Mouse (Mus musculus) heart, embryonic 13.5 days (tissue): ENCODE measurements at regions not wholly inside any gene's neighbourhood (a gene's known extent, or its start where the extent isn't known, plus 50 kb on each side); places are given as distances from the start of the nearest gene placed in this dataset.

ENCODE experiments used
- ATAC-seq: fragments of 200-750 bp; cut with Nextera tagmentation; 2 replicates; pipeline ENCODE4 v1.8.0; 2017; ENCODE audit warnings: moderate TSS enrichment; ENCODE audit not compliant: insufficient number of reproducible peaks, low FRiP score, low TSS enrichment; ENCODE audit errors: extremely low read depth
- H3K27ac ChIP-seq: fragments of 300-500 bp; sonication (generic); replicated peaks from 2 replicates; pipeline ENCODE4 v1.5.1; 2015; ENCODE audit warnings: moderate library complexity, mild to moderate bottlenecking, inconsistent platforms
- H3K27me3 ChIP-seq: fragments of 300-500 bp; sonication (generic); replicated peaks from 2 replicates; pipeline ENCODE4 v1.6.1; 2015; ENCODE audit warnings: mild to moderate bottlenecking, inconsistent platforms
- H3K36me3 ChIP-seq: fragments of 300-500 bp; sonication (generic); 2 replicates; pipeline ENCODE4 v1.6.1; 2015; ENCODE audit warnings: mild to moderate bottlenecking, inconsistent platforms
- H3K4me1 ChIP-seq: fragments of 300-500 bp; sonication (generic); 2 replicates; pipeline ENCODE4 v1.6.1; 2015; ENCODE audit warnings: inconsistent platforms
- H3K4me2 ChIP-seq: fragments of 300-500 bp; sonication (generic); 2 replicates; pipeline ENCODE4 v1.6.1; 2015; ENCODE audit warnings: inconsistent platforms, mild to moderate bottlenecking, moderate library complexity
- H3K4me3 ChIP-seq: fragments of 300-500 bp; sonication (generic); 2 replicates; pipeline ENCODE4 v1.5.1; 2015; ENCODE audit warnings: moderate library complexity, mild to moderate bottlenecking, inconsistent platforms
- H3K9ac ChIP-seq: fragments of 300-500 bp; sonication (generic); 2 replicates; pipeline ENCODE4 v1.6.1; 2015; ENCODE audit warnings: inconsistent platforms, mild to moderate bottlenecking, moderate library complexity
- H3K9me3 ChIP-seq: fragments of 300-500 bp; sonication (generic); 2 replicates; pipeline ENCODE4 v1.6.1; 2016; ENCODE audit warnings: inconsistent platforms
- WGBS: fragments of 180-500 bp; shearing (Covaris S2); methylation state at CpG from one replicate; pipeline ENCODE4 v1.1.7; 2015; ENCODE audit warnings: mixed read lengths; 5-methylcytosine and 5-hydroxymethylcytosine counted together

DNA sequence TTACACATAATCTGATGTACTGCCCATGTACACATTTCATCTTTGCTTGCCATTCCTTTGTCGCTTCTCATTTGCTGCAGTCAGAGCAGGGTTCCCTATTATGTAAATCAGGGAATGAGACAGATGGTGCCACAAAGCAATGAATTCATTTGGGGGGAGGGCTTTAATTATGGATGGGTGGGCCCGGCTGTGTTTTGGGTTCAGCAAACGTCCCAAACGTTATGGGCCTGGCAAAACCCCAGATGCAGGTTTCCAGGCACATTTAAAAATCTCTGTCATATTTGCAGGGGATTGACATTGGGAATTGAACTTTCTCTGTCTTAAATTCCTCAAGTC lies 528.5 kb downstream of the Tmem38b start:
- Histone ChIP-seq H3K4me1 (peaks cover 13% of the 10 kb centered on the region), H3K4me3 (no peak overlapping the region), H3K4me2 (no peak overlapping the region), H3K36me3 (no peaks in the 10 kb centered on the region), H3K9me3 (no peaks in the 10 kb centered on the region), H3K27ac (no peak overlapping the region), H3K27me3 (no peaks in the 10 kb centered on the region), H3K9ac (no peak overlapping the region)
- 78% methylated on average over 4 of the region's 4 CpGs for WGBS
- ATAC-seq, result no peak

DNA sequence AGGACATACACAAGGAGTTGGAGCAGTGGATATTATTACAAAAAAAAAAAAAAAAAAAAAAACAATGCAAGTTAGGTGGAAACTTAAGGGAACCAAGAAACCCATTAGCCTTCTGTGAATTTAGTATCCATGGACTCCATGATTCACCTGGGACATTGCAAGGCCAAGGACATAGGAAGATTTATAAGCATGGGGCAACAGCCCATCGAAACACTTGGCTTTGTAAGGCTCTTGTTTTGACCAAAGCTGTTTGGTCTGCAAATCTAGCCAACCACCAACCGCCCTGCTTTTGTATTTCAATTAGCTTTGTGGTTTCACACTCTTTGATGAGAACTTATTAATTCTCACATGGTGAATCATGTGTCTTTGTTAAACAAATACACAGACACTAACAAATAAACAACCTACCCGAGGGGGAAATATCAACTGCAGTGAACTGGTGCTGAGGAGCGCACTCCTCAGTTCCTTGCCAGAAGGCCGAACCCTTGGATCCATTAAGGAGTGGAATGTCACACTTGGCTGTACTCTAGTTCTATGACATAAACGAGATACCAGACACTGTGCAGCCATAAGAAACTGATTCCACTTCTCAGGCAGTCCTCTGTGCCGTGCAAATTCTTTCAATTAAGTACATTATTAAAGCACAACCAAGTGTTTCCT lies 529.7 kb downstream of the Tmem38b start:
- peaks cover 14% of the 10 kb centered on the region for H3K4me1 ChIP-seq
- no peak for ATAC-seq
- H3K27me3 ChIP-seq, result no peaks in the 10 kb centered on the region
- H3K4me2 ChIP-seq, result no peak overlapping the region
- no peak overlapping the region for H3K27ac ChIP-seq
- 49% methylated on average over 7 of the region's 7 CpGs for WGBS
- no peak overlapping the region for H3K4me3 ChIP-seq
- no peak overlapping the region for H3K9ac ChIP-seq
- H3K36me3 ChIP-seq, result no peaks in the 10 kb centered on the region
- no peaks in the 10 kb centered on the region for H3K9me3 ChIP-seq

DNA sequence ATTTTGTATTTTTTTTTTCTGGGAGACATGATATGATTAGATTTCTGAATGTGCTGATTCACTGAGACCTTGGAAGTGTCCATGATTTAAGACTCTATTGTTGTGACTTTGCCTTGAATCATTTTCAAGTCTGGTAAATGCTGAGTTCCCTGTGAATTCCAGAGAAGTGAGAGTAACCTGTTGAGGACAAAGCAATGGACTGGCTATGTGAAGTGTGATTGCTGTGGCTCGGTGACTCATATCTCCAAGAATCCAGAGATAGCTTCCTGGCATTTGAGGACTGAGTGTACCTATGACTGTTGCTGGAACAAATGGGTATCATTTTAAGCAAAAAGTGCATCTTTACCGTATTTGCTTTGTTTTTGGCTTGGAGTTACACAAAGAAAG lies 530.2 kb downstream of the Tmem38b start:
- no peak for ATAC-seq
- whole genome bisulfite sequencing, result 49% methylated on average over 2 of the region's 2 CpGs

GRCm38 (mm10) chr4:54370909-54371308 lies 545.1 kb downstream of the Tmem38b start:
- H3K36me3 ChIP-seq, result no peaks in the 10 kb centered on the region
- H3K4me3 ChIP-seq, result no peak overlapping the region
- ATAC-seq, result no peak
- no peak overlapping the region for H3K27ac ChIP-seq
- peaks cover 21% of the 10 kb centered on the region for H3K4me1 ChIP-seq
- no peaks in the 10 kb centered on the region for H3K27me3 ChIP-seq
- H3K9ac ChIP-seq, result no peak overlapping the region
- no peaks in the 10 kb centered on the region for H3K9me3 ChIP-seq
- H3K4me2 ChIP-seq, result no peak overlapping the region
- 49% methylated on average over 3 of the region's 3 CpGs for WGBS

More for the DNA sequence above, 530.2 kb downstream of the Tmem38b start:
- Histone ChIP-seq H3K4me2 (no peak overlapping the region), H3K4me3 (no peak overlapping the region), H3K36me3 (no peaks in the 10 kb centered on the region), H3K27me3 (no peaks in the 10 kb centered on the region), H3K9me3 (no peaks in the 10 kb centered on the region), H3K9ac (no peak overlapping the region), H3K27ac (no peak overlapping the region), H3K4me1 (peaks cover 15% of the 10 kb centered on the region)

GRCm38 (mm10) chr4:54371418-54371957 lies 545.6 kb downstream of the Tmem38b start:
- Histone ChIP-seq H3K4me1 (peaks cover 21% of the 10 kb centered on the region), H3K27me3 (no peaks in the 10 kb centered on the region), H3K4me2 (no peak overlapping the region), H3K36me3 (no peaks in the 10 kb centered on the region), H3K9me3 (no peaks in the 10 kb centered on the region), H3K4me3 (no peak overlapping the region), H3K27ac (no peak overlapping the region), H3K9ac (no peak overlapping the region)
- WGBS, result 60% methylated on average over 7 of the region's 7 CpGs
- no peak for ATAC-seq

GRCm38 (mm10) chr4:54373606-54374005 lies 547.8 kb downstream of the Tmem38b start:
- peak overlapping the region; percentile 39 for H3K27ac ChIP-seq
- H3K4me2 ChIP-seq, result no peak overlapping the region

DNA sequence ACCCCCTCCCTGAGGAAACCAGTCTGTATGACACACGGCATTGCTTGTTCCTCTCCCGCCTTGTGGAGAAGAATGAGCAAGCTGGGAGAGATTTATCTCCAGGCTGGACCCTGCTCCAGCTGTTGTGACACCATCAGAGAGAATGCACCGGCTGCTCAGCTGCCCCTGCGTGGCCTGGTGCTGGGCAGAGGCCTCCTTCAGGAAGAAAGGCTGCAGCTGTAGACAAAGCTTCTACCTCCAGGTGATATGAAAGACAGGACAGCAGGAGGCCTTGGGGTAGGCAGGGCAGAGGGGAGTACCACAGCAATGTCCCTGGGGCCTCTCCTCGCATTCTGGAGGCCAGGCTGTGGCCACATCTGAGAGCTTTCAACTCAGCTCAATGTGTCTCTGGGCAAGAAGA lies 548.6 kb downstream of the Tmem38b start:
- Histone ChIP-seq H3K27ac (0 out of 2 replicates have a peak overlapping the region, but pooled peaks have one; percentile 32), H3K4me2 (no peak overlapping the region), H3K36me3 (no peaks in the 10 kb centered on the region), H3K4me1 (peaks cover 21% of the 10 kb centered on the region), H3K27me3 (no peaks in the 10 kb centered on the region), H3K4me3 (no peak overlapping the region), H3K9ac (0 out of 2 replicates have a peak overlapping the region, but pooled peaks have one; percentile 10), H3K9me3 (no peaks in the 10 kb centered on the region)
- WGBS, result 20% methylated on average over 5 of the region's 5 CpGs
- no peak for ATAC-seq

More at GRCm38 (mm10) chr4:54373606-54374005, 547.8 kb downstream of the Tmem38b start:
- no peak overlapping the region for H3K4me3 ChIP-seq
- no peaks in the 10 kb centered on the region for H3K27me3 ChIP-seq
- no peak overlapping the region for H3K9ac ChIP-seq
- 0% methylated on average over 2 of the region's 2 CpGs for WGBS
- no peak for ATAC-seq
- no peaks in the 10 kb centered on the region for H3K36me3 ChIP-seq
- peaks cover 21% of the 10 kb centered on the region for H3K4me1 ChIP-seq
- no peaks in the 10 kb centered on the region for H3K9me3 ChIP-seq

- Histone ChIP-seq H3K27me3 (no peaks in the 10 kb centered on the region), H3K4me3 (no peak overlapping the region), H3K9ac (no peak overlapping the region), H3K4me1 (peaks cover 24% of the 10 kb centered on the region), H3K36me3 (no peaks in the 10 kb centered on the region), H3K9me3 (no peaks in the 10 kb centered on the region), H3K4me2 (no peak overlapping the region), H3K27ac (no peak overlapping the region)
- no peak; the same call in 1 of the 2 replicates for ATAC-seq
- 21% methylated on average over 6 of the region's 6 CpGs for WGBS
Measured at GRCm38 (mm10) chr4:54387460-54387859, 557.4 kb upstream of the Zfp462 start.

GRCm38 (mm10) chr4:54391536-54392208 lies 553.2 kb upstream of the Zfp462 start:
- WGBS, result 31% methylated on average over 7 of the region's 7 CpGs
- H3K27me3 ChIP-seq, result no peaks in the 10 kb centered on the region
- H3K9ac ChIP-seq, result no peak overlapping the region

DNA sequence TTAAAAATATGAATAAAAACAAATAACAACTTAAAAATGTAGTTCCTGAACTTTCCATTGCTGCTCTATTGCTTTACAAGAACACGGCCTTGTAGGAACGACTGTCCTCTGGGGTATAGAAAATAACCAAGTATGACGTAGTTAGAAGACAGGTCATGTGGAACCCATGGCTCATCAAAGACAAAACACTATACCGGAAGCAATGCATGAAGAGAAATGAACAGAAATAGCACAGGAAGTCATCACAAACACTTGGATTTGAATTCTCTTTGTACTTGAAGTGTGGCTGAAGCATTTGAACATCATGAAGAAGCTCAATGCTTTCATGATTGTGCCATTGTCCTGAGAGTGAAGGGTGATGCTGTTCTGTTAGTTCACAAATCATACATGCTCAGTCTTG lies 538.7 kb upstream of the Zfp462 start:
- no peak for ATAC-seq
- Histone ChIP-seq H3K4me1 (no peaks in the 10 kb centered on the region), H3K4me3 (no peak overlapping the region), H3K4me2 (no peak overlapping the region), H3K36me3 (no peaks in the 10 kb centered on the region), H3K9ac (no peak overlapping the region), H3K27me3 (no peaks in the 10 kb centered on the region), H3K9me3 (no peaks in the 10 kb centered on the region), H3K27ac (no peak overlapping the region)
- WGBS, result 76% methylated on average over 4 of the region's 4 CpGs

More at GRCm38 (mm10) chr4:54391536-54392208, 553.2 kb upstream of the Zfp462 start:
- peaks cover 18% of the 10 kb centered on the region for H3K4me1 ChIP-seq
- H3K4me3 ChIP-seq, result no peak overlapping the region
- H3K36me3 ChIP-seq, result no peaks in the 10 kb centered on the region
- no peak for ATAC-seq
- no peak overlapping the region for H3K27ac ChIP-seq
- H3K4me2 ChIP-seq, result no peak overlapping the region
- no peaks in the 10 kb centered on the region for H3K9me3 ChIP-seq

DNA sequence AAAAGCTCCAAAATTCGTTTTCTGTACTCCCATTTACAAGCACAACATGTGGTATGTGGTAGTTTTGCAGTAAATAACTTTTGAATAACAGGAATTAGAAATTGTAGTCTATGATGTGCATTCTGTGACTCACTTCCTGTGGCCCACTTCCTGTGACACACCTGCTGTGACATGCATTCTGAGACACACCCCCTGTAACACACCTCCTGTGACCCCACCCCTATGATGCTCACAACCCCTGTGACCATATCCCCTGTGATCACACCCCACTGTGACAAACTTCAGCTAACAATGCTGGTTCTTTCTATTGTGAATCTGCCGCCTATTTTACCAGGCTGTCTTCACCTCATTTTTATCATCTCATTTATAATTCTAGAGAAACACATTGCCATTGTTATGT lies 536.9 kb upstream of the Zfp462 start:
- H3K27me3 ChIP-seq, result no peaks in the 10 kb centered on the region
- no peak overlapping the region for H3K4me3 ChIP-seq
- H3K27ac ChIP-seq, result no peak overlapping the region
- no peaks in the 10 kb centered on the region for H3K36me3 ChIP-seq
- H3K4me2 ChIP-seq, result no peak overlapping the region
- no peaks in the 10 kb centered on the region for H3K4me1 ChIP-seq
- ATAC-seq, result no peak
- WGBS, result 50% methylated on average over 2 of the region's 2 CpGs
- no peaks in the 10 kb centered on the region for H3K9me3 ChIP-seq
- H3K9ac ChIP-seq, result no peak overlapping the region

- no peak for ATAC-seq
- no peaks in the 10 kb centered on the region for H3K27me3 ChIP-seq
- H3K27ac ChIP-seq, result no peak overlapping the region
- H3K9me3 ChIP-seq, result no peaks in the 10 kb centered on the region
- WGBS, result 62% methylated on average over 3 of the region's 3 CpGs
- no peak overlapping the region for H3K4me3 ChIP-seq
- H3K9ac ChIP-seq, result no peak overlapping the region
- no peaks in the 10 kb centered on the region for H3K4me1 ChIP-seq
- H3K36me3 ChIP-seq, result no peaks in the 10 kb centered on the region
- no peak overlapping the region for H3K4me2 ChIP-seq
Measured at GRCm38 (mm10) chr4:54430789-54431188, 514.1 kb upstream of the Zfp462 start.
